Mouse (Mus musculus): ENCODE results near the gene Cyp39a1. TPM values are rescaled to one million over a fixed set of nuclear protein-coding genes. Genes with fewer than 3 reads are reported as not detected.

The Cyp39a1 gene
- polyA plus RNA-seq (2017; shearing (Covaris generic)) = 1.2 TPM

GRCm38 (mm10) chr17:43667290-43667843 is at the start of gene Cyp39a1:
Gene Cyp39a1, plus strand, starts transcription at chr17:43667425.

DNA sequence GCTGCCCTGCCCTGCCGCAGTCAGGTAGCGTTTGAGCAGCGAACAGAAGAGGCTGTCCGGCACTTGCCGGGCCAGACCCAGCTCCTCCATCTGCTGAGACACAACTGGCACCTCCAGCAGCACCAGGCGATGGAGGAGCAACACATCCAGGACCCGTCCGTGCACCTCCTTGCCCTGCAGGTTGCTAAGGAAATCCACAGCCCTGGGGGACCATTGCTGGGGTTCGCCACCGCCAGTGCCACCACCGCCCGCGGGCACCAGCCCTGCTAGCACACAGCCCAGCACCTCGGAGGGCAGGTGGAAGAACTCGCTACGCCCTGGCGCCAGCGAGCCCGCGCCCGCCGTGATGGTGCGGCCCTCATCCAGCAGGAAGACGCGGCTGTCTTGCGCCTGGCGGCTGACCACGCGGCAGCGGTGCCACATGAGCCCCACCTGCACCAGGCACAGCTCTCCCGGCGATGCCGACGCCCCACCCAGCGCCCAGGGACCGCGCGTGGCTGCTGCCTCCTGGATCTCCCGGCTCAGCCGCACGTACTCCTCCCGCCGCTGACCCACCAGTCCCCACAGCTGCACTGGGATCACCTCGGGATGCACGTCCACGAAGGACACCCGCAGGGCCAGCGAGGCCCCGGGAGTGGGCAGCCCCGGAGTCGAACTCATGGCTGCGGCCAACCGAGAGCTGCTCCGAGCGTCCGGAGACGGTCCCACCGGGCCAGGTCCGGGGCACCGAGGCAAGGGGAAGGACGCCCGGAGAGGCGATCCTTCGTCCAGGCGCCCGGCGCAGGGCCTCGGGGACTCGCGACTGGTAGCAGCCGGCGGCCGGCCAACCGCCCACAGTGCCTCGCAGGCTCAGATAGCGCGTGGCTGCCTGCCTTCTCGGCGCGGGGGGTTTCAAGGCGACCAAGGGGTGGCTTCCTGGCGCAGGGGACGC is 37.5 kb upstream of the Cyp39a1 start, which contains the start of gene Tdrd6:
Gene Tdrd6, minus strand, starts transcription at position 804 of the 931 bp plus-strand sequence.

DNA sequence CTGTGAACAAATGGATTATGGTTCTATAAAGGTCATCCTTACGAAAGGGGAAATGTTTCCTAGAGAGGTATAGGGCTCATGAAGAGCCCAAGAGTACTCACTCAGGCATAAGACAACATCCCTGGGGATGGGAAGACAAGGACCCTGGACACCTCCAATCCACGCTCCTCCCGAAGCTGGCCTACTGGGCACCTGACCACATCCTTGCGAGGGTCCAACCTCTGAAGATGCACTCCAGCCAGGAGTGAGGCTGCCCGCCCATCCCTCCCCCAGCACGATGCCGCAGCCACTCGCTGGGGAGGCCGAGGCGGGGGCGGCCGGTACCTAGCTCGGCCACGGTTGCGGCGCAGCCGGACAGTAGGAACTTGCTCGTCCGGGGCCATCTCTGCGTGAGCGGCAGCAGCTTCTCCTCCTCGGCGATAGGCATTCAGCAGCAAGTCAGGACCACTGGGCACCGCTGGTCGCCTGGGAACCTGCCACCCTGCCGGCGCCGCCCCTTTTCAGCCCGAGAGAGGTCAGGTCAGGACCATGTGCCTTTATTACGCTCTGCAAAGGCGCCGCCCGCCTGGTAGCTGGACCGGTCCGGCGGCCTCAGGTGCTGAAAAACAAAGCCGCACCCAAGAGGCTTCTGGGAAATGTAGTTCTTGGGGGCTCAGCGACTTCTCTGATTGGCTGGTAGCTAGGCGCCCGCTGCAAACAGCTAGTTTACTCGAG is 492 bp upstream of the Cyp39a1 start, which contains the start of gene Slc25a27:
Gene Slc25a27, minus strand, starts transcription at position 639 of the 714 bp plus-strand sequence.

Other genes starting within 250 kb of the Cyp39a1 start
- not detected for gene Mep1a, start 164.6 kb upstream of the Cyp39a1 start, polyA plus RNA-seq (2017; shearing (Covaris generic))
- not detected for gene Ankrd66, start 123.8 kb upstream of the Cyp39a1 start, polyA plus RNA-seq (2017; shearing (Covaris generic))
- 0.19 TPM for gene Pla2g7, start 99.3 kb upstream of the Cyp39a1 start, polyA plus RNA-seq (2017; shearing (Covaris generic))
- not detected for gene Tdrd6, start 37.1 kb upstream of the Cyp39a1 start, polyA plus RNA-seq (2017; shearing (Covaris generic))
- gene Slc25a27, start 211 bp upstream of the Cyp39a1 start, polyA plus RNA-seq (2017; shearing (Covaris generic)) = 19.9 TPM
- gene Rcan2, start 133.9 kb downstream of the Cyp39a1 start, polyA plus RNA-seq (2017; shearing (Covaris generic)) = not detected